Mouse (Mus musculus): ENCODE results near the gene Cnpy2. TPM values are rescaled to one million over a fixed set of nuclear protein-coding genes. Genes with fewer than 3 reads are reported as not detected.
A peak's percentile ranks its signal among the peaks of the same experiment; 100 is the strongest.

The Cnpy2 gene
- polyA plus RNA-seq, 1 experiment = 46.6 TPM

DNA sequence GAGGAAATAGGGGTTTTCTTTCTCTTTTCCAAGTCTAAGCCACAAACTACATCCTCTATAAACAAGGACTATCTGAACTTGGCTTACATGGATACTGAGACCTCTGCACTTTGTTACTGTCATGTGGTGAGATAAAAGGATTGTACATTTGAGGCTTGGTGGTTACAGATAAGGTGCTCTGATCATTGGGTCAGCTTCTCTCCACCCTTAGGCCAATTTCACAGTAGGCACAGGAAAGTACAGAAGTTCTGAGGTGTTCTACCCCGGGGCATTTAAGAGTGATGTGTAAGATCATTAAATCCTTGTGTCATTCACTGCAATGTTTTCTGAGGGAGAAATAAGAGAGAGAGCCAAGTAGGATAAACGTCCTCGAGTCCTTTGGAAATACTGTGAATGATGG, 14.3 kb downstream of the Cnpy2 start:
- H3K4me1 ChIP-seq (ENCODE audit: control insufficient read depth, insufficient read depth, insufficient read length, low read length) = peaks cover 2% of the 10 kb centered on the region
- no peaks in the 10 kb centered on the region for H3K27me3 ChIP-seq (ENCODE audit: control insufficient read depth, insufficient read depth, low read length)
- TF ChIP-seq CTCF (IDR thresholded peaks at IDR 0.05; ENCODE audit: extremely low read depth, insufficient read length, insufficient replicate concordance, low read depth, low read length) = no peak
- H3K27ac ChIP-seq (ENCODE audit: insufficient read depth, low read depth, low read length) = peak overlapping the region; percentile 89
- 33% methylated on average over 3 of the region's 3 CpGs for WGBS
- no peak overlapping the region for H3K4me3 ChIP-seq (ENCODE audit: low read depth, low read length)
- peaks cover 12% of the 10 kb centered on the region for H3K36me3 ChIP-seq (ENCODE audit: control insufficient read depth, insufficient read depth, low read length)

DNA sequence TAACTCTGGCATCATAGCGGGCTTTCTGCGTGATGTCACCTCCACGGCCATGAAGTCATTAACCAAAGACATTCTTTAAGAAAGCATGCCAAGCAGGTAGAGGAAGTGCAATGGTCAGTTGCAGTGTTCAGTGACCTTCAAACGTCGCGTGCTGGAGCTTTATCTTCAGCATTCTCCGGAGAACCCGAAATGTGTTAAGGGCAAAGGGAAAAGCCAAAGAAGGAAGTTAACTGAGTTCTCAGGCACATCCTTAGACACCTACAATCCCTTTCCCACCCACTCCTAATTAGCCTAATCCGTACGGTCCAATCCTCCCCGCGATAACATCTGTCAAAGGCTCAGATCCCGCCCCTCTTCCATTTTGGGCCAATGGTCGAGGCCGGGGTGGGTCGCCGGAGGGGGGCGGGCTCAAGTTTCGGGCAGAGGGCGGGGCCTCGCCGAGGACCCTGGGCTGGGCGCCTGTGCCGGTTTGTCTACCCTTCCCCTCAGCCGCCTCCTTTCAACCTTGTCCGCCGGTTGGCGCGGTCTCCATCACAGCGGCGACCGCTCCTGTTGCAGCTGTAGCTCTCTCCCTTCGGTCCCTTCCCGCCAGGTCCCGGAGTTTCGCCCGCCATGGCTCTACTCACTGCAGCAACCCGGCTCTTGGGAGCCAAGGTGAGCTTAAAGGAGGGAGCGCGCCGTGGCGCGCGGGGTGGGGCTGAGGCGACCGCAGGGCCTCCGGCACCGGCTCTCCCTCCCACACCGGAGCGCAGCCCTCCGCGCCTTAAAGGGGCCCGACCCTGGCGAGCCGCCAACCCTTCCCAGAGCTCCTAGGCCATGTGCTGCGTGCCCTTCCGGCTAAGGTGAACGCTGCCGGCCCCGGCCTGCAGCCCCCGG, 15.3 kb downstream of the Cnpy2 start, which contains the start of gene Cs:
Gene Cs (plus strand): TSS at position 429 of the 876 bp plus-strand sequence.
- H3K4me3 ChIP-seq (ENCODE audit: low read depth, low read length) = peak within 1 kb of the TSS; percentile 76
- TF ChIP-seq POLR2A (IDR thresholded peaks at IDR 0.05; ENCODE audit: low read depth, low read length) (peak; percentile 72), CTCF (IDR thresholded peaks at IDR 0.05; ENCODE audit: extremely low read depth, insufficient read length, insufficient replicate concordance, low read depth, low read length) (no peak)
- under 1% methylated on average over 61 of the region's 61 CpGs for WGBS

DNA sequence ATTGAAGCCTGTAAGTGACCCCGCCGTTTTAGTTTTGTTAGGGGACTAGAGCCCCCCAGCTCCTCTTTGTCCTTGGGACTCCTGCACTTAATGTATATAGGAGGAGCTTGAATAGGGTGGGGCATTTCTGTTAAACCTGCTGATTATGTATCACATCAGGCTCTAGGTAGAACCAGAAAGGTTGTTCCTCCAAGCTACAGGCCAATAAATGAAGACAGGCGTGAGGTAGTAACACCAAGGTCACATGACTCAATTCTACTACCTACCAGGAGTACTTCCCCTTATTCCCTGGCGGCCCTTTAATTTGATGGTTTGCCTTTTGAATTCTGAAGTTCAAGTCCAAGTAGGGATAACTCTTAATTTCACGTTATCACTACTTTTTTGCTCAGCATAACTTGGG, 16.2 kb downstream of the Cnpy2 start:
- peak overlapping the region; percentile 95 for H3K27ac ChIP-seq (ENCODE audit: insufficient read depth, low read depth, low read length)
- H3K4me1 ChIP-seq (ENCODE audit: control insufficient read depth, insufficient read depth, insufficient read length, low read length) = peaks cover 2% of the 10 kb centered on the region
- H3K4me3 ChIP-seq (ENCODE audit: low read depth, low read length) = peak overlapping the region; percentile 76
- 4% methylated on average over 5 of the region's 5 CpGs for WGBS
- TF ChIP-seq POLR2A (IDR thresholded peaks at IDR 0.05; ENCODE audit: low read depth, low read length) (no peak), CTCF (IDR thresholded peaks at IDR 0.05; ENCODE audit: extremely low read depth, insufficient read length, insufficient replicate concordance, low read depth, low read length) (no peak)
- peaks cover 12% of the 10 kb centered on the region for H3K36me3 ChIP-seq (ENCODE audit: control insufficient read depth, insufficient read depth, low read length)
- no peaks in the 10 kb centered on the region for H3K27me3 ChIP-seq (ENCODE audit: control insufficient read depth, insufficient read depth, low read length)

More for the DNA sequence above, 15.3 kb downstream of the Cnpy2 start, which contains the start of gene Cs:
- Histone ChIP-seq H3K36me3 (ENCODE audit: control insufficient read depth, insufficient read depth, low read length) (peaks cover 12% of the 10 kb centered on the region), H3K27me3 (ENCODE audit: control insufficient read depth, insufficient read depth, low read length) (no peaks in the 10 kb centered on the region), H3K27ac (ENCODE audit: insufficient read depth, low read depth, low read length) (peak within 1 kb of the TSS; percentile 95), H3K4me1 (ENCODE audit: control insufficient read depth, insufficient read depth, insufficient read length, low read length) (peaks cover 2% of the 10 kb centered on the region)

DNA sequence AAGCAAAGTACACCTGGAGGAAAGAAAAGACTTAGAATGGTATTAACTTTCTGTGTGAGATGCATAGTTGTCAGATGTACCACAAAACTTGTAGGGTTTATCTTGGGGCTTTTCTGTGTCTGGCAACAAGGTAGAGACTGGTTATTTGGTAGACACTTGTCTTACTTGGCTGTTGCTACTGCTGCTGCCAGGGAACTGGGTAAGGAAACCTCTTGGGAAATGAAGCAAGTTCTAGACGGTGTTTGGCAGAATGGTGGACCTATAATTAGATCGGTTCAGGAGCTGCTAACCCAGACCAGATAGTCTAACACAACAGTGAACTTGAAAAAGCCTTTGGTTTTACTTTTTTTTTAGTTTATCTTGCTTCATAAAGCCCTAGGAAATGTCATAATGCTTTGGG, 16.7 kb downstream of the Cnpy2 start:
- Histone ChIP-seq H3K27me3 (ENCODE audit: control insufficient read depth, insufficient read depth, low read length) (no peaks in the 10 kb centered on the region), H3K4me3 (ENCODE audit: low read depth, low read length) (no peak overlapping the region), H3K4me1 (ENCODE audit: control insufficient read depth, insufficient read depth, insufficient read length, low read length) (no peaks in the 10 kb centered on the region; the same call in none of the 2 replicates), H3K36me3 (ENCODE audit: control insufficient read depth, insufficient read depth, low read length) (peaks cover 14% of the 10 kb centered on the region), H3K27ac (ENCODE audit: insufficient read depth, low read depth, low read length) (peak overlapping the region; percentile 59)
- 43% methylated on average over 2 of the region's 2 CpGs for WGBS
- TF ChIP-seq POLR2A (IDR thresholded peaks at IDR 0.05; ENCODE audit: low read depth, low read length) (no peak), CTCF (IDR thresholded peaks at IDR 0.05; ENCODE audit: extremely low read depth, insufficient read length, insufficient replicate concordance, low read depth, low read length) (no peak)

DNA sequence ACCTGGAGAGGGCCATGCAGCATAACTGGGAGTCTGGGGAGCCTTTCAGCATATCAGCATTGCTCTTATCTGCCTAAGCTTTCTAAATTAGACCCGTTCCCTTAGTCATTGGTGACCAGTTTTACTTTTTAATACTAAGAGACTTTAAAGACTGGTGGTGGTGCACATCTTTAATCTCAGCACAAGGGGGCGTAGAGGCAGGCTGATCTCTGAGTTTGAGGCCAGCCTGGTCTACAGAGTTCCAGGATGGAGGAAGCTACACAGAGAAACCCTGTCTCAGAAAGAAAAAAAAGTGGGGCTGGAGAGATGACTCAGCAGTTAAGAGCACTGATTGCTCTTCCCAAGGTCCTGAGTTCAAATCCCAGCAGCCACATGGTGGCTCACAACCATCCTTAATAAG, 18.0 kb downstream of the Cnpy2 start:
- peak overlapping the region; percentile 6; the same call in 1 of the 2 replicates for H3K27ac ChIP-seq (ENCODE audit: insufficient read depth, low read depth, low read length)
- peaks cover 14% of the 10 kb centered on the region for H3K36me3 ChIP-seq (ENCODE audit: control insufficient read depth, insufficient read depth, low read length)
- no peak for TF ChIP-seq POLR2A (IDR thresholded peaks at IDR 0.05; ENCODE audit: low read depth, low read length)
- peak; percentile 26; the same call in 1 of the 2 replicates for TF ChIP-seq CTCF (IDR thresholded peaks at IDR 0.05; ENCODE audit: extremely low read depth, insufficient read length, insufficient replicate concordance, low read depth, low read length)
- no peaks in the 10 kb centered on the region for H3K27me3 ChIP-seq (ENCODE audit: control insufficient read depth, insufficient read depth, low read length)
- H3K4me3 ChIP-seq (ENCODE audit: low read depth, low read length) = no peak overlapping the region
- 53% methylated on average over 2 of the region's 2 CpGs for WGBS
- peaks cover 6% of the 10 kb centered on the region; the same call in 1 of the 2 replicates for H3K4me1 ChIP-seq (ENCODE audit: control insufficient read depth, insufficient read depth, insufficient read length, low read length)

DNA sequence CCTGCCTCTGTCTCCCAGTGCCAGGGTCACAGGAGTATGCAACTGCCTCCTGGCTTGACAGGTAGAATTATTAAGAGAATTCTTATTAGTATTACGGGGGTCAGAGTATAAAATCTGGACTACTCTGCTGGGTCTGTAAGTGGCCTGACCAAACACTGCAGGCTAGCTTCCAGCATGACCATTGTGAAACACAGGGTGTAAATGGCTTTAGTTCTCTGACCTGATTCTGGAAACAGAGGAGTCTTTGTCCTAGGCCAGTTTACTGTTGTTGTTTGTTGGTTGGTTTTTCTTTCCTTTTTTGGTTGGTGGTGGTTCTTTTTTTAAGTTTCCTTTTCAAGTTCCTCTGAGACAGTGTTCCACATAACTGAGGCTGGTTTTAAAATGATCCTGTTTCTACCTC, 21.2 kb downstream of the Cnpy2 start:
- 72% methylated on average over 1 of the region's 1 CpGs for WGBS
- no peaks in the 10 kb centered on the region for H3K27me3 ChIP-seq (ENCODE audit: control insufficient read depth, insufficient read depth, low read length)
- TF ChIP-seq POLR2A (IDR thresholded peaks at IDR 0.05; ENCODE audit: low read depth, low read length) (no peak), CTCF (IDR thresholded peaks at IDR 0.05; ENCODE audit: extremely low read depth, insufficient read length, insufficient replicate concordance, low read depth, low read length) (no peak)
- H3K27ac ChIP-seq (ENCODE audit: insufficient read depth, low read depth, low read length) = peak overlapping the region; percentile 56; the same call in 1 of the 2 replicates
- H3K4me3 ChIP-seq (ENCODE audit: low read depth, low read length) = no peak overlapping the region
- H3K36me3 ChIP-seq (ENCODE audit: control insufficient read depth, insufficient read depth, low read length) = peaks cover 20% of the 10 kb centered on the region
- peaks cover 6% of the 10 kb centered on the region; the same call in 1 of the 2 replicates for H3K4me1 ChIP-seq (ENCODE audit: control insufficient read depth, insufficient read depth, insufficient read length, low read length)

Data from small intestine, adult 2 months (tissue).